Mouse (Mus musculus) common myeloid progenitor, adult 5-6 weeks (primary cell): ENCODE results near the gene Kcnq5. TPM values are rescaled to one million over a fixed set of nuclear protein-coding genes. Genes with fewer than 3 reads are reported as not detected.

Source experiments
- ATAC-seq: replicated peaks from 2 replicates; pipeline ENCODE4 v1.8.0; 2016; ENCODE audit warnings: low read depth, mild to moderate bottlenecking, moderate TSS enrichment, inconsistent platforms; ENCODE audit not compliant: poor library complexity, severe bottlenecking
- total RNA-seq: library from RNA; stranded (forward); fragments of 200-1000, 187-1606 nt; gene quantifications from 2 replicates; pipeline ENCODE4 v1.2.3, GENCODE M21; 2017

The Kcnq5 gene
- total RNA-seq, 1 experiment from 2014 or later: 5.8 TPM

GRCm38 (mm10) chr1:21520116-21520645, 441.6 kb downstream of the Kcnq5 start:
- ATAC-seq: no peak

GRCm38 (mm10) chr1:21506665-21507064, 455.1 kb downstream of the Kcnq5 start:
- no peak for ATAC-seq

GRCm38 (mm10) chr1:21499815-21500534, 461.8 kb downstream of the Kcnq5 start:
- no peak for ATAC-seq

GRCm38 (mm10) chr1:21496307-21496706, 465.4 kb downstream of the Kcnq5 start:
- no peak for ATAC-seq

GRCm38 (mm10) chr1:21488645-21489044, 473.1 kb downstream of the Kcnq5 start:
- ATAC-seq: no peak

GRCm38 (mm10) chr1:21486266-21486665, 475.5 kb downstream of the Kcnq5 start:
- no peak for ATAC-seq

GRCm38 (mm10) chr1:21469311-21469710, 492.4 kb downstream of the Kcnq5 start:
- no peak for ATAC-seq

GRCm38 (mm10) chr1:21466431-21466830, 495.3 kb downstream of the Kcnq5 start:
- ATAC-seq: no peak

GRCm38 (mm10) chr1:21460941-21461689, 500.6 kb downstream of the Kcnq5 start:
- peak; percentile 95 for ATAC-seq

GRCm38 (mm10) chr1:21458581-21458980, 503.2 kb downstream of the Kcnq5 start:
- ATAC-seq: no peak

- ATAC-seq: no peak
Measured at GRCm38 (mm10) chr1:21455971-21456370, 505.8 kb downstream of the Kcnq5 start.

GRCm38 (mm10) chr1:21448227-21448626, 513.5 kb downstream of the Kcnq5 start:
- no peak for ATAC-seq

GRCm38 (mm10) chr1:21436753-21437152, 525.0 kb downstream of the Kcnq5 start:
- no peak for ATAC-seq

GRCm38 (mm10) chr1:21434853-21435252, 526.9 kb downstream of the Kcnq5 start:
- no peak for ATAC-seq

GRCm38 (mm10) chr1:21431666-21432065, 530.1 kb downstream of the Kcnq5 start:
- no peak for ATAC-seq

GRCm38 (mm10) chr1:21428079-21428478, 533.7 kb downstream of the Kcnq5 start:
- ATAC-seq: no peak

GRCm38 (mm10) chr1:21425654-21426053, 536.1 kb downstream of the Kcnq5 start:
- ATAC-seq: no peak

GRCm38 (mm10) chr1:21419370-21419769, 542.4 kb downstream of the Kcnq5 start:
- ATAC-seq: no peak

GRCm38 (mm10) chr1:21412197-21412555, 549.6 kb downstream of the Kcnq5 start:
- no peak for ATAC-seq

- peak; percentile 87 for ATAC-seq
Measured at GRCm38 (mm10) chr1:21411331-21412196, 550.2 kb downstream of the Kcnq5 start.
